Mouse (Mus musculus) monocyte, adult 5-6 weeks (primary cell): ENCODE measurements around the gene Fndc7. TPM values are rescaled to one million over a fixed set of nuclear protein-coding genes. Genes with fewer than 3 reads are reported as not detected.
"Not testable (repeated sequence)": the region's sequence is repeated elsewhere in the genome, so short reads cannot be mapped to it uniquely, and the experiment has no call there.

Experiments used
- ATAC-seq: fragments of 153-309, 156-312 bp; replicated peaks from 2 replicates; pipeline ENCODE4 v1.8.0; 2017; ENCODE audit warnings: mild to moderate bottlenecking; ENCODE audit not compliant: low TSS enrichment, insufficient number of reproducible peaks, severe bottlenecking, poor library complexity, low FRiP score
- total RNA-seq: library from RNA; stranded (forward); fragments of 200-1000, 200-491, 200-594 nt; gene quantifications from 3 replicates; pipeline ENCODE4 v1.2.3, GENCODE M21; 2017

The Fndc7 gene
- total RNA-seq, 1 experiment from 2014 or later, result not detected

DNA sequence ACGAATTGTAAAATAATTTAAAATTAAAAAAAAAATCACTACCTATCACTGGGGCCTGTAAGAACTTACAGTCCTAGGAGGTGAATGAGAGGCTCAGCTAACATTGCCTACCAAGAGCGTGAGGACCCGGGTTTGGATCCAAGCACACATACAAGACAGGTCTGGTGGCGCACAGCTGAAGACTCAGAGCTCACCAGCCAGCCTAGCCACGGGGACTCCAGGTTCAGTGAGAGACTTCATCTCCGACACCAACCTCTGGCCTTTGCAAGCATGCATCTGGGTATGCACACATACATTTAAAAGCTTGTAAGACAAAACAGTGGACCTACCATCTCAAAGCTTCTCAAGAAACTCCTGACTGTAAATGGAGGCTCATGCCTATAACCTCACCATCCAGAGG is 52.9 kb downstream of the Fndc7 start:
- ATAC-seq, result no peak

DNA sequence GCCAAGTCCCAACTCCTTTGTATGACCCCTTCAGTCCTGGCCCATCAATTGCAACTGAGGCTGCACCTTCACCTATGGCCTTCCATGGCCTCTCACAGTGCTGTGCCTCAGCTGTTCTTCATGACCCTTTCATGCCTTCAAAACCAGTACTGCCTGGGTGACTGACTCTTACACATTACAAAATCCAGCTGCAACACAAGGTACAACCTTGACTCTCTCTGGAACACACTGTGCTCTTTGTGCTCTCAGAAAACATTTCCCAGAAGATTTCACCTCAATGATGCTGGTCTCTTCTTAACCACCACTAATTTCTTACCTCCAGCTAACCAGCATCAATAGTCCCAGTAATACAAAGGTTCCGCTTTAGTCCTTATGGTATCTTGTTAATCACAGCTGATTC is 56.1 kb downstream of the Fndc7 start:
- ATAC-seq, result not testable (repeated sequence)

DNA sequence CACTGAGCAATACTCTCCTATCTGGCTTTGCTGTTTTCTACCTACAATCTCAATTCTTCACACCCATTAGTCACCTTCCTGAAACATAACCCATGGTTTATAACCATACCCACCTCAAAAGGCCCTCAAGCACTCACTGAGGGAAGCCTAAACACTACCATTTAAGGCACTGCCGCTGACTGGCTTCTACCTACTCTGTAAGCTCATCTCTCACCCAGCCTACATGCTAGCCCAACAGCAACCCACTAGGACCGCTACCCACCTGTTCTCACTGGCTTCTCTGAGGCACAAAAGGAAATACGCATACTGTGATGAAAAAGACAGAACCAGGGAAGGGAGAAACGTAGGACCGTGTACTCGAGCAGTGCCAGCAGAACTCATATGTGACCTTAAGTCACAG is 58.1 kb downstream of the Fndc7 start:
- ATAC-seq, result no peak

DNA sequence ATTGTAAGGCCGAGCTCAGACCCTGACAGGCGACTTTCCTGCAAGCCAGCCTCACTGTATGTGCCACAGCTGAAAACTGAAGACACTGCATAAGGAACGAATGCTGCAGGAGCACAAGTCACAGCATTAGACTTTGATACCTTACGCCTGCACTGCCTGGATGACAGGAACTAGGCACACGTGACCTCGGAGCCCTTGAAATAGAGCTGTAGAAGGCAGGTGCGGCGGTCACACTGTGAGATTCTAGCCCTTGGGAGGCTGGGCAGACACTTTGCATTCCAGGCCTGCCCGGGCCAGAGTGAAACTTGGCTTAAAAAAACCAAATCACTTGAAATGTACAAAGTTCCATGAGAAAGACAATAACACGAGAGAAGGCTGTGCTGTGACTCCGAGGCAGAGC is 59.3 kb downstream of the Fndc7 start:
- ATAC-seq, result no peak

DNA sequence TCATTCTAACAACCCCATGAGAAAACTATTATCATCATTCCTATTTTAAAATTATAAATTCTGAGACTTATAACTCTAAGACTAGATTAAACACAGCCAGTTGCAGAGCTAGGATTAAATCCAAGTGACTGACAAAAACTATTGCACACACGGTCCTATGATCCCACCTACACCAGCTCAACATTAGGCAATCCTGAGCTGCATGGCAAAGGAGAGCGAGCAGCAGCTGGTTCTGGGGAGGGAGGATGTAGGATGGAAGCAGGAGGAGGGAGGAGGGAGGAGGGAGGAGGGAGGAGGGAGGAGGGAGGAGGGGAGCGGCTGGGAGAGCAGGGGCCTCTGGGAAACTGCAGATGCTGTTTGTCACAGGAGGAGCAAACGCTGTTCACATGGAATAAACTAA is 74.2 kb downstream of the Fndc7 start:
- ATAC-seq, result no peak

DNA sequence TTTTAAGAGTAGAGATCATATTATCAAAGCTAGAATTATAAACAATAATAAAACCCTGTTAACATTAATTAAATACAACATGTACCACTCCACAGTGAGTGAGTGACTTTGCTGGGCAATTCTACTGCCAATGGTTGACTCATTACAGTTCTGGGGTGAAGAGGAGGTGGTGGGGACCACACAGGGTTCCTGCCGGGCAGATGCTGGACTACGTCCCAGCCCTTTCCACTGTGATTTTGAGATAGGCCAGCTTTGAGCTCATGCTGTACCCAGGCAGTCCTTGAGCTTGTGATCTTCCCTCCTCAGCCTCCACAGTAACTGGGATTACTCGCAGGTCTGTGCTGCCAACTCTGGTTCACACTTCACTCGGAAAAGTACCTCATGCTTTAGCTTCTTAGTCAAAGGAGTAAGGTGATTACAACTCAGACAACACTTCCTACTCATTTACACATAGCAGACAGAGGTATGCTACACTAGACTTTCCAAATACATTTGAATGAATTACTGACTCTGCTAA is 79.0 kb downstream of the Fndc7 start:
- no peak for ATAC-seq

DNA sequence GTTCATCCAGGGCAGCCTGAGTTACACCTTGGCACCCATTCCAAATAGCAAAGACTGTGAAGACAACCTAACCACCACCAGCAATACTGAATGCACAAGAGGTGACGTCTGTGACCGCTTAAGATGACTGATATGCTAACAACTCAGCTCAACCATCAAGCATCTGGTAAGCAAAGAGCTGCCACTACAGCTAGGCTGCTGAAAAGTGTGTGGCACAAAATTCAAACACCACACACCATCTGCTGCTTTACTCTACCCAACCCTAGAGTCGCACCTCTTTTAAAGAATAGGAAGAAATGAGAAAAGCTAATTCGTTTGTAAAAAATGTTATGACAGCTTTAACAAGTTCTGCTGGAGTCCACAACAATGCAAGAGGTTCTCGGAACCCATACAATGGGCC is 84.2 kb downstream of the Fndc7 start:
- ATAC-seq, result no peak

Other genes starting within 250 kb of the Fndc7 start
- 71.2 to 120 TPM (median 75.3 TPM) in 3 replicates for gene Clcc1, start 236.1 kb downstream of the Fndc7 start, total RNA-seq
- 7.2 to 9.7 TPM (median 9.6 TPM) in 3 replicates for gene Gpsm2, start 167.7 kb downstream of the Fndc7 start, total RNA-seq
- not detected in 3 replicates for gene Aknad1, start 150.3 kb downstream of the Fndc7 start, total RNA-seq
- 93.4 to 111 TPM (median 93.8 TPM) in 3 replicates for gene Stxbp3, start 49.5 kb downstream of the Fndc7 start, total RNA-seq
- 327 to 440 TPM (median 383 TPM) in 3 replicates for gene Prpf38b, start 21.7 kb upstream of the Fndc7 start, total RNA-seq
- not detected in 3 replicates for gene Henmt1, start 49.9 kb upstream of the Fndc7 start, total RNA-seq
- not detected in 3 replicates for gene Gm9857, start 50.4 kb upstream of the Fndc7 start, total RNA-seq
- gene Fam102b, start 137.6 kb upstream of the Fndc7 start, total RNA-seq, result 17.6 to 26.8 TPM (median 25.0 TPM) in 3 replicates
- gene Slc25a54, start 190.5 kb upstream of the Fndc7 start, total RNA-seq, result 1.4 TPM in 1 of 3 replicates, not detected in the others
- gene Slc25a24, start 233.1 kb upstream of the Fndc7 start, total RNA-seq, result 33.5 to 62.0 TPM (median 44.1 TPM) in 3 replicates